Mouse (Mus musculus) layer of hippocampus, adult 2 months (tissue): ENCODE results near the gene Olfr297. TPM values are rescaled to one million over a fixed set of nuclear protein-coding genes. Genes with fewer than 3 reads are reported as not detected.

Experiments
- DNase-seq, 2 experiments: peaks; one replicate each; pipeline ENCODE4 v3.0.0; 2022; ENCODE audit warnings: low spot score in 2 of 2
- H3K27ac ChIP-seq: fragments of 200-600 bp; 2 replicates; pipeline ENCODE4 v1.8.1; 2022
- H3K4me3 ChIP-seq: fragments of 200-600 bp; 2 replicates; pipeline ENCODE4 v1.8.1; 2022; ENCODE audit warnings: mild to moderate bottlenecking
- CTCF ChIP-seq: fragments of 200-600 bp; conservative IDR thresholded peaks from 2 replicates; pipeline ENCODE4 v1.8.1; 2022; ENCODE audit warnings: antibody characterized with exemption, mild to moderate bottlenecking, moderate library complexity
- long read RNA-seq, 2 experiments: library from polyadenylated mRNA; stranded (forward); transcript quantifications; one replicate each; pipeline ENCODE4 v2.0.0; 2021; ENCODE audit warnings: borderline mapping rate in 2 of 2
- total RNA-seq, 2 experiments: library from RNA; stranded (reverse); gene quantifications; 2 replicates each; pipeline ENCODE4 v1.2.3; 2021

Olfr297 gene
- total RNA-seq: not detected
- long read RNA-seq, experiment 1: 0 reads
- long read RNA-seq, experiment 2: 0 reads

DNA sequence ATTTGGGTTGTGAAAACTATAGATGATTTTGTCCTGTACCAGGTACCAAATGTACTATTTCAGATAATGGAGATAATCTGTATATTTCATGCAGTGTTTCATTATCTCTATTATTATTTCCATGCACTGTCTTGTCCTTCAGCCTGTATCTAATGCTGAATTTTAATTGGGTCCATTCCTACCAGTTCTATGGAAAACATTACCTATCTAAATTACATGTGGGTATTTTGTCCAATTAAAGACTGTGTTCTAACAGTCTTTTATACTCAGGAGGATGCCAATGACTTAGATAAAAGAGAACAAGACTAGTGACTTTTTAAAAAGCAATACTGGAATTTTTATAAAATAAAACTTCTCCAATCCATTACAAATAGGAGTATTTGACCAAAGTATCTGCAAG is at the start of gene Olfr297:
Gene Olfr297, plus strand, starts transcription at position 301 of the 400 bp plus-strand sequence.
- DNase-seq: no peak
- no peak for TF ChIP-seq CTCF
- Histone ChIP-seq H3K4me3 (no peak within 1 kb of the TSS), H3K27ac (no peak within 1 kb of the TSS)

DNA sequence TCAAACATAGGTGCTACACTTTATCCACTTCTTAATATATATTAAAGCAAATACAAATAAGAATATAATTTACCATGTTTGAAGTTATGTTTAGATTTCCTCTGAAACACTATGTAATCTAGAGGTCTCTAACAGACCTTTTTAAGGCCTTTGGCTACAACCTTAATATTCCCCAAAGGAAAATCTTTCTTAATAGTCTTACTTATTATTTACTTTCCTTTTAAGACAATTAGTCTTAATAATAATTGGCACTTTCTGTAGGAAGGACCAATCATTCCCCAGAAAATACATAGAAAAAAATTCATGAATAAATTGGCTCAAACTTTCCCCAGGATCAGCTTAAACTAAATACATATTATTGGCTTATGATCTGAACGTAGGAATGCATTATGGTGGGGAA is 27.4 kb upstream of the Olfr297 start, which contains the start of gene Olfr298:
Gene Olfr298, minus strand, starts transcription at position 101 of the 400 bp plus-strand sequence.
- no peak for TF ChIP-seq CTCF
- Histone ChIP-seq H3K27ac (no peak within 1 kb of the TSS), H3K4me3 (no peak within 1 kb of the TSS)
- no peak for DNase-seq

Other genes with a start within 250 kb of the Olfr297 start
- not detected for gene Olfr310, start 242.8 kb upstream of the Olfr297 start, total RNA-seq
- not detected for gene Olfr309, start 206.3 kb upstream of the Olfr297 start, total RNA-seq
- not detected for gene Olfr308, start 194.3 kb upstream of the Olfr297 start, total RNA-seq
- gene Olfr307, start 182.4 kb upstream of the Olfr297 start, total RNA-seq: not detected
- gene Olfr305, start 153.0 kb upstream of the Olfr297 start, total RNA-seq: not detected
- gene Olfr304, start 133.3 kb upstream of the Olfr297 start, total RNA-seq: not detected
- gene Olfr303, start 122.2 kb upstream of the Olfr297 start, total RNA-seq: not detected
- not detected for gene Olfr301, start 116.1 kb upstream of the Olfr297 start, total RNA-seq
- gene Olfr299, start 60.0 kb upstream of the Olfr297 start, total RNA-seq: not detected
- gene Olfr298, start 27.5 kb upstream of the Olfr297 start, total RNA-seq: not detected
- not detected for gene Olfr295, start 63.9 kb downstream of the Olfr297 start, total RNA-seq
- gene Olfr294, start 96.7 kb downstream of the Olfr297 start, total RNA-seq: not detected
- gene Olfr293, start 129.1 kb downstream of the Olfr297 start, total RNA-seq: not detected
- not detected for gene Olfr292, start 168.4 kb downstream of the Olfr297 start, total RNA-seq